ENCODE assay signal across 8 mouse cellular contexts in genomic region chr16:84703129-84703768, GRCm38 (mm10). TPM values are rescaled to one million over a fixed set of nuclear protein-coding genes. Genes with fewer than 3 reads are reported as not detected.
DNase-seq lines count a peak whose midpoint lies in the region; ATAC-seq and TF ChIP-seq lines count a peak whose summit lies in the region.

No protein-coding gene starts in this region.

- ATAC-seq in embryonic facial prominence, embryonic 13.5 days (ENCODE audit: insufficient number of reproducible peaks, insufficient read depth, low FRiP score, low TSS enrichment, low read depth) = peak; percentile 70; the same call in 1 of the 2 replicates
- peak; percentile 82 for ATAC-seq in heart, postnatal 0 days (ENCODE audit: insufficient read depth, low read depth)
- peak; percentile 56 for ATAC-seq in megakaryocyte progenitor cell, adult 5-6 weeks (replicated peaks; ENCODE audit: poor library complexity)

- H3K4me3 ChIP-seq in layer of hippocampus, adult 2 months = peak overlapping the region; percentile 58
- H3K4me3 ChIP-seq in embryonic facial prominence, embryonic 13.5 days = peak overlapping the region; percentile 69
- H3K4me3 ChIP-seq in heart, postnatal 0 days (ENCODE audit: low read depth, low read length) = peak overlapping the region; percentile 68
- peak overlapping the region; percentile 77 for H3K4me3 ChIP-seq in spleen, adult 2 months (ENCODE audit: extremely low read depth, insufficient read depth, insufficient read length)

- under 1% methylated on average over 55 of the region's 55 CpGs for WGBS in embryonic facial prominence, embryonic 13.5 days
- under 1% methylated on average over 55 of the region's 55 CpGs for WGBS in heart, postnatal 0 days
- under 1% methylated on average over 55 of the region's 55 CpGs for WGBS in spleen, adult 2 months

- no peaks in the 10 kb centered on the region for H3K4me1 ChIP-seq in embryonic facial prominence, embryonic 13.5 days
- H3K4me1 ChIP-seq in heart, postnatal 0 days (ENCODE audit: control insufficient read depth, insufficient read depth) = no peaks in the 10 kb centered on the region
- H3K4me1 ChIP-seq in spleen, adult 2 months (ENCODE audit: control insufficient read depth, insufficient read depth, insufficient read length) = peaks cover 3% of the 10 kb centered on the region

- no peak for TF ChIP-seq EP300 in heart, postnatal 0 days (IDR thresholded peaks at IDR 0.05; ENCODE audit: low read depth)

- TF ChIP-seq CTCF in layer of hippocampus, adult 2 months (conservative IDR thresholded peaks at IDR 0.05) = no peak
- TF ChIP-seq CTCF in heart, postnatal 0 days (IDR thresholded peaks at IDR 0.05; ENCODE audit: low read depth) = no peak
- TF ChIP-seq CTCF in spleen, adult 2 months (IDR thresholded peaks at IDR 0.05; ENCODE audit: extremely low read depth, insufficient read depth, insufficient read length, insufficient replicate concordance) = no peak

- peaks cover 17% of the 10 kb centered on the region for H3K27me3 ChIP-seq in embryonic facial prominence, embryonic 13.5 days
- H3K27me3 ChIP-seq in heart, postnatal 0 days (ENCODE audit: control insufficient read depth, insufficient read depth, low read length) = no peaks in the 10 kb centered on the region
- no peaks in the 10 kb centered on the region for H3K27me3 ChIP-seq in spleen, adult 2 months (ENCODE audit: control insufficient read depth, insufficient read depth, low read length)

- no peaks in the 10 kb centered on the region for H3K9me3 ChIP-seq in embryonic facial prominence, embryonic 13.5 days
- no peaks in the 10 kb centered on the region for H3K9me3 ChIP-seq in heart, postnatal 0 days (replicated peaks; ENCODE audit: control insufficient read depth, low read length)

- H3K36me3 ChIP-seq in embryonic facial prominence, embryonic 13.5 days = no peaks in the 10 kb centered on the region
- H3K36me3 ChIP-seq in heart, postnatal 0 days (replicated peaks; ENCODE audit: control insufficient read depth, insufficient read depth, low read length) = no peaks in the 10 kb centered on the region
- no peaks in the 10 kb centered on the region for H3K36me3 ChIP-seq in spleen, adult 2 months (ENCODE audit: control insufficient read depth, insufficient read depth, low read length)

- H3K4me2 ChIP-seq in embryonic facial prominence, embryonic 13.5 days = peak overlapping the region; percentile 97
- H3K4me2 ChIP-seq in heart, postnatal 0 days (ENCODE audit: low read depth, low read length) = peak overlapping the region; percentile 97

- peak overlapping the region; percentile 73 for H3K9ac ChIP-seq in embryonic facial prominence, embryonic 13.5 days
- peak overlapping the region; percentile 73 for H3K9ac ChIP-seq in heart, postnatal 0 days (replicated peaks; ENCODE audit: low read depth, low read length)

- TF ChIP-seq POLR2A in spleen, adult 2 months (IDR thresholded peaks at IDR 0.05; ENCODE audit: low read depth, low read length) = no peak

- no peak for DNase-seq in layer of hippocampus, adult 2 months (ENCODE audit: low spot score in 2 of 2)
- DNase-seq in layer of hippocampus, adult 9-10 months (ENCODE audit: low spot score) = no peak
- DNase-seq in heart, postnatal 0 days (ENCODE audit: low spot score) = peak; percentile 29
- peak; percentile 56 to 77 for DNase-seq in kidney, postnatal 25 days
- peak in 1 of 2 experiments; percentile 49 for DNase-seq in spleen, adult 2 months (ENCODE audit: low read depth in 1 of 2, low spot score in 2 of 2)
- no peak for DNase-seq in right cerebral cortex, postnatal 10 days (ENCODE audit: low spot score in 2 of 2)

- H3K27ac ChIP-seq in layer of hippocampus, adult 2 months = no peak overlapping the region
- no peak overlapping the region for H3K27ac ChIP-seq in embryonic facial prominence, embryonic 13.5 days
- no peak overlapping the region for H3K27ac ChIP-seq in heart, postnatal 0 days (ENCODE audit: low read depth)
- no peak overlapping the region for H3K27ac ChIP-seq in spleen, adult 2 months (ENCODE audit: insufficient read depth, low read length)

RNA-seq across cellular contexts. Expression of gene Mrpl39, which starts 32.3 kb away (rescaled TPM):
- total RNA-seq in layer of hippocampus, adult 2 months (2021) = 10 to 100 TPM; 19.7 to 27.6 TPM
- polyA plus RNA-seq in embryonic facial prominence, embryonic 13.5 days (2015; fragmentation: Nextera tagmentation; extraction: Ambion mirVana) = 46.0 and 46.7 TPM in 2 replicates
- total RNA-seq in heart, postnatal 0 days (2014; rRNA removed; ENCODE audit: low replicate concordance) = 24.8 and 43.2 TPM in 2 replicates
- 48.9 and 50.6 TPM in 2 replicates for polyA plus RNA-seq in heart, postnatal 0 days (2015; fragmentation: Nextera tagmentation; extraction: Ambion mirVana)
- 44.2 and 44.9 TPM in 2 replicates for total RNA-seq in megakaryocyte progenitor cell, adult 5-6 weeks (2015)
- total RNA-seq in megakaryocyte progenitor cell, adult 5-6 weeks (2017) = 59.1 and 64.1 TPM in 2 replicates
- 4.6 and 6.3 TPM in 2 replicates for polyA plus RNA-seq in spleen, adult 2 months (2012; rRNA removed)

Comparison
In these comparisons a context has a peak if more than half of its experiments do, and no peak if none do; other contexts are left out.
1. DNase-seq: peak in heart, postnatal 0 days (single experiment) and kidney, postnatal 25 days (2 of 2); none in layer of hippocampus, adult 2 months (0 of 2), layer of hippocampus, adult 9-10 months (single experiment) and right cerebral cortex, postnatal 10 days (0 of 2).
2. Peak in every context shown above with its lines, with median percentiles within 50 percentile points of each other: H3K4me3 ChIP-seq and ATAC-seq.